Mouse (Mus musculus) adipocyte (in vitro differentiated cells): ENCODE data around the gene Atp6v1d.

Experiments
- DNase-seq: peaks from one replicate; pipeline ENCODE4 v3.0.0-alpha.2; 2016; ENCODE audit warnings: low spot score

Gene Atp6v1d

DNA sequence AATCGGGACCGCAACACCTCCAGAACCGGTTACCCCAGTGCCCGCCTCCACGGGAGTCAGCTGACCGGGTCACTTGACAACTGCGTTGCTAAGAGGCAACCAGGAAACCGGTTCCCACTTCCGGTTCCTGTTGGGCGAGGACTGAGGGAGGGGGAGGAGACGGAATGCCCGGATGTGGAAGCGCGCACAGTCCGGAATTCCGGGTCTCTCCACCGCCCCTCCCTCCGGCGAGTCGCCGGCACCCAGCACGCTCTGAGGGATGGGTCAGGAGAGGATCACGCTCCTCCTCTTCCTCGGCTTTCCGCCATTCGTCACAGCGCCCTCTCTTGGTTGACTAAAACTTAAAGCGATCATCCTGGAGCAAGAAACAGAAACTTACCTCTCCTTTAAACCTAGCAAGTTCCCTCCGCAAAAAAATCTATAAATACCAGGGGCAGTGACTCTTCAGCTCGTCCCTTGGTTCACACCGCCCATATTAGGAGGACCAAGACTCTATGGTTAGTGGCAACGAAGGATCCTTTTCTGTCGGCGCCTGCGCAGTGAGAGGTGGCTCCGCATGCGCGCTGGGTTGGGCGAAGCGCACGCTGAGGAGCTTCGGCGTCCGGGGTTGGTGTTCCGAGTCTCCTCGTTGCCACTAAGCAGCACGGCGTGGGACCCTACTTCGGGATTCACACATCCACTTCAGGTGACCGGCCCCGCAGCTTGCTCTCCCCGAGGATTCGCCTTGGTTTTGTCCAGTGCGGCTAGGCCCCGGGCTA lies at the start of gene Atp6v1d, which contains the start of gene Eif2s1:
Gene Atp6v1d (minus strand): TSS at position 143 of the 758 bp plus-strand sequence.
Gene Eif2s1 (plus strand): TSS at position 324 of the 758 bp plus-strand sequence.
- DNase-seq: peak; percentile 99

DNA sequence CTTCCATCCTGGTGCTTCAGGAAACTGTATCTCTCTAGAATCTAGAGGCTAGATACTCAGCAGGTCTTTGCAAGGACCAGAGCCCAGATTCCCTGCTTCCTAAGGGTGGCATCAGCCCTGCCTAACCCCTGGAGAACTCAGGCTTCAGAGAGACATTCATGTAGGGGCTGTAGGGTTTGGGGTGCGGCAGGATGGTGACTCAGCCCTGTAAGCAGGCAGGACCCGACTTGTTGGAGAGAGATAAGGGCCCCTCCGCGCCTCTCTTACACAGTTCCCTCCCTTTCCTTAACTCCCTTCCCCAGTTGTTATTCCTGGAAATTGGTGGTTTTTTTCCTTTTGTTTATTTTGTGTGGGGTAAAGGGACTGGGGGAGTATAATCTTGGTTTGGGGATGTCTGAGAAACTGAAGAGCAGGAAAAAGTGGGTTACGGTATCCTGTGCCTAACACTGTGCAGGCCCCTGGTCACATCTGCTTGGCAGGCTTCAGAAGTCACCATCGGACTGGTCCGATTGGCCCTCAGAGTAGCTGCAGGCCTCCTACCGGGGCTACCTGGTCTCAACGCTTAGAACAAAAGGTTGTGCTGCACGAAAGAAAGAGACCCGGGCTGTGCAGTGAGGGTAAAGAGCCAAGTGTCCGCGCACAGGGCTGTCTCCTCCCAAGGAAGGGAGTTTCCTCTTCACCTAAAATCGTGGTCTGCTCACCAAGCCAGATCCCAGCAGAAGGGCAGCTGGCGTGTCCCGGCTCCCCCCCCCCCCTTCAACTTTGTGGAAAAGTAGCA lies 49.4 kb upstream of the Atp6v1d start:
- no peak for DNase-seq

DNA sequence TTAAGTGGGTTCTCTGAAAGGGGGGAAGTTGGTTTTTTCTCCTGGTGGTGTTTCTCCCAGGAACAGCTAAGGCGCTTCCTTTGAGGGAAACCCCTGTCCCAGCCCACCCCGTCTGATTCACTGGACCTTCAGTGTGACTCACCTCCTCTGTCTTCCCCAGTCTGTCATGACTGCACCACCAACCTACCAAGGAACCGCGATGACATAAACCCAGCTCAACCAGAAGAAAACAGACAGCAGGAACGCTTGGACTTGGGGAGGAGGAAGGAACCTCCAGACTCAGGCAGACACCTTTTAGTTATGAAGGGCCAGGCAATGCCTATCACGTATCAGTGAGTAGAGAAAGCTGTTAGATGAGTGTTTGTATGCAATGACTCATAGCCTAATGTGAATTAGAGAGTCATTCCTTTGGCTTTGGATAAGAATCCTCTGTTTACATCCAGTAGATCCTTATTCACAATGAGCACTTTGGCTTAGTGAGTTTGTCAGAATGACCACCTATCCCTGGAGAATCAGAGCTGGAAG lies 46.7 kb upstream of the Atp6v1d start:
- no peak for DNase-seq

DNA sequence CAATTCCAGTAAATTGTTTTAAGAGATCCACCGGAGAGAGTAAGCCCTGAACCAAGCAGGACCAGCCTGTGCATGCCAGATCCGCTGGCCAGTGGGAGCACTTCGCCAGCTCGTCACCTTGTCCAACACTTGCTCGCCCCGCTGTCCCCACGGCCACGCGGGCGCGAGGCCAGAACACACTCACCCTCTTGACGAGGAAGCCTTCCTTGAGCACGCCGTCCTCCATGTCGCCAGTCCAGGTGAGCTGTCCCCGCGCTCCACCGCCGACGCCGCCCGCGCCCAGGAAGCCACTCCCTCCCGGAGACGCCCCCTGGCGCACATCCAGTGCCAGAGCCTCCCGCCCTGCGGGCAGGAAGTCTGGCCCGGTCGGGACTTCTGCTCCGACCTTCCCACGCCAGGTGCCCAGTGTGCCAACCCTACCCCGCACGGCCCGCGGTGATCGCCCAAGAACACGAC lies 45.3 kb upstream of the Atp6v1d start, which contains the start of gene Plek2:
Gene Plek2 (minus strand): TSS at position 258 of the 456 bp plus-strand sequence.
- DNase-seq: no peak

DNA sequence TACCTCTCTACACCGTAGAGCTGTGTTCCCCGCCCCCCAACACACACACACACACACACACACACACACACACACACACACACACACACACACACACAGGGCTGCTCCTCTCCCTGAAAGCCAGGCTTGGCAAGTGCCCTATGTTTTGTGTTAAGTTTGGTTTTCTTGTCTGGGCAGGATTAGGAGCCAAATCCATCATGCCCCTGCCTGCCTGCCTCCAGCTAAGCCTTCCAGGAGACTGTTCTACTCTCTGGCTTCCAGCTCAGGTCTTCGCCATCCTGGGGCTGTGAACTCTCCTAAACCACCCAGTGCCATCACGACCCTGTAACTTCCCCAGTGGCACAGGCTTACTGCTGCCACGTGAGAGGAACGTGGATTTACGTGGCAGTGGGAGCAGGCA lies 43.1 kb upstream of the Atp6v1d start:
- DNase-seq: no peak

DNA sequence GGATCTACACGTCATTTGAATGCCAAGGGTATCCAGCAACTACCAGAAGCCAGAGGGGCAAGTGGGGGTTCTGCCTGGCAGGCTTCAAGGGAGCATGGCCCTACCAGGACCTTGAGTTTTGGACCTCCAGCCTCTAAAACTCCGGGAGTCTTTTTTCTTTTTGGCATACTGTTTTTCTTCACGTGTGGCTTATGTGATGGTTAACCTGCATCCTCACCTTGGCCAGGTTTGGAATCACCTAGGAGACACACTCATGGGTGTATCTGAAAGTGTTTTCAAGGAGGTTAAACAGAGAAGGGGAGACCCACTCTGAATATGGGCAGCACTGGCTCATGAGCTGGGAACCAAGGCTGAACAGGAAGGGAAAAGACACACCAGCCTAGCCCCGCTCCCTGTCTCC lies 41.9 kb upstream of the Atp6v1d start:
- no peak for DNase-seq

DNA sequence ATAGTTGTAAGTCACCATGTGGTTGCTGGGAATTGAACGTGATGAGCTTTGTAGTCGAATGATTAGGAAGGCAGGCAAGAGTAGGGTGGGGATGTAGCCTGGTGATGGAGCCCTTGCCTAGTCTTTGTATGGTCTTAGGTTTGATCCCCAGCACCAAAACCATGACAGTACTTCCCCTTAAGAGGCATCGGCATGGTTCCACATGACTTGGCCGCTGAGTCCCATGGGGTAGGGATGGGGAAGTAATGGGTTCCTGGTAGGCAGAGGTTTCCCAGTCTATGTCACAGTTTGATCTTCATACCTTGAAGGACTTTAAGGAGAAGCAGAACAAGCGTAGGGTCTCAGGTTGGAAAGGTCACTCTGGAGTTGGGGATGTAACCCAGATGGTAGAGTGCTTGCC lies 40.0 kb upstream of the Atp6v1d start:
- DNase-seq: no peak

DNA sequence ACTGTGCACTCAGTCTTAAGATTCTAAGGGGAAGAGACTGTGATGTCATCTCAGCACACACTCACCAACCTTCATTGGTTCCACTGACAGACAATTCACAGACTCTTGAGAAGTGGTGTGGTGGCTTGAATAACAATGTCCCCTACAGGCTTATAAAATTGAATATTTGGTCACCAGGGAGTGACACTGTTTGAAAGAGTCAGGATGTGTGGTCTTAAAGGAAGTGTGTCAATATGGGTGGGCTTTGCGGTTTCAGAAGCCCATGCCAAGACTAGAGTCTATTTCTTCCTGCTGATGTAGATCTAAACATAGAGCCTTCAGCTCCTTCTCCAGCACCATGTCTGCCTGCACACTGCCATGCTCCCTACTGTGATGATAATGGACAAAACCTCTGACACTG lies 36.4 kb upstream of the Atp6v1d start:
- no peak for DNase-seq

DNA sequence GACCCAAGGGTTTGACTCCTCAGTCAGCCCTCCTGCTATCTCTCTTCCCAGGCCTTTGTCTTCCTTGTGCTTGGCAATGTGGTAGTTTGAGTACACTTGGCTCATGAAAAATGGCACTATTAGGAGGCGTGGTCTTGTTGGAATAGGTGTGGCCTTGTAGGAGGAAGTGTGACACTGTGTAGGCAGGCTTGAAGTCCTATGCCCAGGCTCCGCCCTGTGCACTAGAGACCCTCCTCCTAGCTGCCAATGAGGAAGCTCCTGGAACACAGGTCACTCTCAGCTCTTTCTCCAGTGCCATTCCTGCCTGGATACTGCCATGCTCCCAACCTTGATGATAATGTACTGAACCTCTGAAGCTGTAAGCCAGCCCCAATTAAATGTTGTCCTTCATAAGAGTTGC lies 29.7 kb upstream of the Atp6v1d start:
- no peak for DNase-seq

DNA sequence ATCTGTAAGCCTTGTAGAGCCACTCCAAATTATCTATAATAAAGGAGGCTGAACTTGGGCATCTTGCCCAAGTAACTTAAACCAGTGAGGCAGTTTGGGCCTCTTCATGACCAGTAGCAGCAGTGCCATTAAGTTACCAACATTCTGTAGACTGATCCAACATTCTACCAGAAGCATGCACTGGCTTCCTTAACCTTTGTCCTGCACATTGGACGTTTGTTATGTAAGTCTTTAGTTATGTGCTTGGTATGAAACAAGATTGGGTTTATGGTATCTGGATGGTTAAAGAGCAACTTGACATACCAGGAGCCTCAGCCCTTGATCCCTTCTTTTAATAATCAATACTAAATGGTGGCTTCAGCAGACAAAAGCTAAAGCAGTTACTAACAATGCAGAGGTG lies 28.6 kb upstream of the Atp6v1d start:
- no peak for DNase-seq

DNA sequence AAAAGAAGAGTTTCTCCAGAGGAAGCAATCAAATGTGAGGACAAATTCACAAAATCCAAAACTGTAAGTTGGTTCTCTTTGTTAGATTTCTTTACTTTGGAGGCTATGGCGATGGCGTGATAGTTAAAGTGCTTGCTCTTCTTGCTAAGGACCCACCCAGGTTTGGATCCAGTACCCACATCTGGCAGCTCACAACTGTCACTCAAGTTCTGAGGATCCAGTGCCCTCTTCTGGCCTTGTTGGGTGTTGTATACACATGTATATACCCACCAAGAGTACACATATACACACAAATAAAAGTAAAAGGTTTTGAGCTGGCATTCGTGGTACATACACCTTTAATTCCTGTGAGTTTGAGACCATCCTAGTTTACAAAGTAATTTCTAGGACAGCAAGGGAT lies 13.1 kb upstream of the Atp6v1d start:
- DNase-seq: no peak

DNA sequence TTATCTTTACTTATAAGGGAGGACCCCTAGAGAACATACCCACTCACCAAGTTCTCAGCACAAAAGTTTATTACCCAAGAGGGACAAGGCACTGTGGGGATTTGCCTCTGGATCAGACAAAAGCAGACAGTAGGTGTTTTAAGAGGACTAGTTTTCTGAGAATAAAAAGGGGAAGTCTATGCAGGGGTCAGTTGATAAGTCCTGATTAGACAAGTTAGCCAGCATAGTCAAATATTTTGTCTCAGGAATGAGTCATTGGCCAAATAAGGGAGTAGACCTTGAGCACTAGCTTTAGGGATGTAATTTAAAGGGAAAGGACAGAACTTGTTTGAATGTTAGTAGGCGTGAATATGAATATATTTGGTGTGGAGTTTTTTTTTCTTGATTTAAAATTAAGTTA lies 6.7 kb upstream of the Atp6v1d start:
- DNase-seq: no peak

DNA sequence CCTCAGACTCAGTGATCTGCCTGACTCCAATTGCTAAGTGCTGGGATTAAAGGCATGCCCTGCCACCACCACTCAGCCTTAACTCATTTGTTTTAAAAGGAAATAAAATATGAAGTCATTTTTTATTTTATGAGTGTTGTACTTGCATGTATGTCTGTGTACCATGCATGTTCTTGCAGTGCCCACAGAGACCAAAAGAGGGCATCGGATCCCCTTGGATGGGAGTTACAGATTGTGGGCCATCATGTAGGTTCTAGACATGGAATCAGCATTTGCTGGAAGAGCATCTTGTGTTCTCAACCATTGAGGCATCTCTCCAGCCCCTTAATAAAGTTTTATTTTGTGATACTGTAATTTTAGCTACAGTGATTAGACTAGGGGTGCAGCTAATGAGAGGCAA lies 4.0 kb upstream of the Atp6v1d start:
- no peak for DNase-seq

DNA sequence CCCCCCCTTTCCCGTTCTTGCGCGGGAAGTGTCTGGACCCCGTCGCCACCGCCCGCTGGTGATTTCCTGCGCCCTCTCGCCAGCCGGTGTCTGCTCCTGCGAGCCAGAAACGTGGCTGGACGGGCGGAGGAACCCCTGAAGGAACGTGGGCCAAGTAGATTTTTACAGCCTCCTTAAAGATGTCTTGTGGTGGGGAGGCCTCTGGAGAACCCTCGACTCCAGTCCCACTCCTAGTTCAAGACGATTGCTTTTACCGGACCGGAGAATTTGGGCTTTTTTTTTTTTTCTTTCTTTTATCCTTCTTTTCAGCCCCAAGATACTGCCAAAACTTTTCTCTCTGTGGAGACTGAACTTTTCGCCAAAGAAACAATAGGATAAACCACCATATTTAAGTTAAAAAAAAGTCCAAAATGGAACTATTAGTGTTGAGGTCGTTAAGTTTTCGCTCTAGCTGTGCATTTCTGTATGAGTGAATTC lies 854 bp upstream of the Atp6v1d start:
- DNase-seq: no peak

DNA sequence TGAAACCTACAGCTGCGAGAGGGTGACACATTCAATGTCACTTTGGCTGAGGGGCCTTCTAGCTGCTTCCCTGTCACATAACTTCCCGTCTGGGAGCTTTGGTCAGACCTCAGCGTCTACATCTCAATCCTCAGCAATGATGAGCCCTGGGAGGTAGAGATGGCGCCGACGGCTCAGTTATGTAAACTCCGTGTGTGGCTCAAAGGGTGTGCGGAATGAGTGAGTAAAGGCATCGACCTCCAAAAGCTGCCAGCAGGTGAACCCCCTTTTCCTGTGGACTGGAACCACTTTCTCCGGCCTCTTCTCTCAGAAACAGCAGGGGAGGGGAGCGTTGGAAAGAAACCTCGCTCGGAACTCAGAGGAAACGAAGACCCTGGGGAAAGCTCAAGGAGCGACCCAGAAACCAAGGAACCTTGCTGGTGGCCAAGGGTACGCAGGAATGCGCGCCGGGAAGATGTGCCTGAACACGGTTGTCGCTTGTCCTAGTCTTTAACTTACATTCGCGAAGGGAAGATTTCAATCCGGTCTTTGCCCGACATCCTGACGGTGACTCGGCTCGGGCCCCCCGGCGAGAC lies 430 bp downstream of the Atp6v1d start:
- no peak for DNase-seq

DNA sequence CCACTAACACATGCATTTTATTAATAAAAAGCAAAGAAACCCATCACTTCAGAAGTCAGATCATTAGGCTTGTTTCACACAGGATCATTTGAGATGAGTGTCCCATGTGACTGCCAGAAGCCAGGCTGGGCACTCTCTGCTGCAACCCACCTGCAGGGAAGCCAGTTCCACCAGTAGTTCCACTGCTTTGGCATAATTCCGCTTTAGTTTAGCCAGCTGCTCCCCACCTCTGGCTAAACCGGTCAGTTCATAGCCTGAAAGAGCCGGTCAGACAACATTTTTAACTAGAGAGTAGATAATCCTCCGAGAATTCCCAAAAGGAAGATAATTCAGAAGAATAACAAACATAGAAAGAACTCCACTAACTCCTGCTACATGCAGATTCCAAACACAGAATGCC lies 13.2 kb downstream of the Atp6v1d start:
- DNase-seq: no peak

DNA sequence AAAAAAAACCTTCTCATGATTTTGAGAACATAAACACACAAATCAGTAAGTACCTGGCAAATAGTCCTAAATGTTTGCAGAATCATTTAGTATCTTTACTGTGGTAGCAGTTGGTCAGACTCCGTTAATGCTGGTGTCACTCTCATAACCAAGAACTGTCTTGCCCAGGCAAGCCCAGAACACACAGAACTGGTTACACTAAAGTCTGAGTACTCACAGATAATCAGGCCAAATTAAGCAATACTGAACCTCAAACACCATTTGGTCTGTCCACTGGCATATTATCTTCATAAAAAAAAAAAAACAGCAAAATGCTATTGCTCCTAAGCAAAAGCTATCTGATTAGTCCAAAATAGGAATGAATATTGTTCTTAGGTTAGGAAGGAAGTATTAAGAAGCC lies 19.0 kb downstream of the Atp6v1d start:
- no peak for DNase-seq

DNA sequence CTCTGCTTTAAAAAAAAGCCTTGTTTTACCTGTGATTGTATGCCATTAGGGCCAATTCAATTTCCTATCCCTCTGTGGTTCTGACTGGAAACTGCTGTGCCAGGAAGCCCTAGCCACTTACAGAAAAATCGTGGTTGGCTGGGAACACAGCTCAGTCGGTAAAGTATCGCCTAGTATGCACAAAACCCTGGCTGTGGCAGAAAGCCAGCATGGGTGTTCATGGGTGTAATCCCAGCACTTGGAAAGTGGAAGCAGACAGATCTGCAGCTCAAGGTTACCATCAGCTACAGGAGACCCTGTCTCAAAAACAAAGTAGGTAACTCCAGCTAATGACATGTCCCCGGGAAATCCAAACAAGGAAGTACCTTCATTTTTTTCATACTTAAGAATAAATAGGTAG lies 21.5 kb downstream of the Atp6v1d start:
- DNase-seq: no peak

DNA sequence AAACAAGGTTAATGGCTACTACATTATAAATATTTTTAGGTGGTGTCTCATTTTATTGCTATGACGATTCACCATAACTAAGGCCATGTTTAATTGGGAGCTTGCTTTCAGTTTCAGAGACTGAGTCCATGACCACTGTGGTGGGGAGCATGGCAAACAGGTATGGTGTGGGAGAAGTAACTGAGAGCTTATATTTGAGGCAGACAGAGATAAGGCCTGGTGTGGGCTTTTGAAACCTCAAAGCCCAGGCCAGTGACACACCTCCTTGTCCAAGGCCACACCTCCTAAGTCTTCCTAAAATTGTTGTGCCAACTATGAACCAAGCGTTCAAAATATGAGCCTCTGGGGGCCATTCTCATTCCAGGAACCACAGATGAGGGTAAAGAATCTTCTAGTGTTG lies 26.9 kb downstream of the Atp6v1d start:
- no peak for DNase-seq

DNA sequence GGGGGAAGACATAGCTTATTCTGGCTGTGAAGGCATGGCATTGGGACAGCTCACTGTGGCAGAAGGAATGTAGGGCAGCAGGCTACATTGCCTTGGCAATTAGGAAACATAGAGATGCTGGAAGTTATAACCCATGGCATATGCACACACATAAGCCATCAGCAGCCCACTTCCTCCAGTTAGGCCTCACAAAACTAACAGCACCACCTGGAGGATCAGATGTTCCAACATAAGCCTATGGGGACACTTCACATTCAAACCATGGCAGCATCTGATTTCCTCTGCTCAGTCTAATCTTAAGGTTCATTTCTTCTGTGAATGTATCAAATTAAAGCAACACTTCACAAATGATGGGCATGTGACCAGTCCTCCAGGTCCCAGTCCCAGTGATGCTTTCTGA lies 47.0 kb downstream of the Atp6v1d start:
- DNase-seq: no peak

DNA sequence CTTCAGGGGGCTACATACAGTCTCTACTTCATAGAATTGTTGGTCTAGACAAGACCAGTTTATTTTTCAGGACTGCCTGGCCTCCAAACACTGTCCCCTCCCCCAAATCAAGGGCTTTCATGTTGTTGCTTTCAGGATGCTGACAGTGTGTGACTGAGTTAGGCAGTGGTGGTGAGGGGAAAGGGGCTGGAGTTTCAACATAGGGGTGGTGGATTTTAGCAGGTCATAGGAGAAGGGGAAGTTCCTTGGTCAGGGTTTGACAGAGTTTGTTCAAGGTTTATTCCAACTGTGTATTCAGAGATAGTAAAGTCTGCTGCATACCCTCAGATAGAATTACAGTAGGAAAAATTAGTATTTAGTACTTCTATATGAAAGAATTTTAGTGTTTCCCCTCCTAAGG lies 59.6 kb downstream of the Atp6v1d start:
- DNase-seq: no peak

DNA sequence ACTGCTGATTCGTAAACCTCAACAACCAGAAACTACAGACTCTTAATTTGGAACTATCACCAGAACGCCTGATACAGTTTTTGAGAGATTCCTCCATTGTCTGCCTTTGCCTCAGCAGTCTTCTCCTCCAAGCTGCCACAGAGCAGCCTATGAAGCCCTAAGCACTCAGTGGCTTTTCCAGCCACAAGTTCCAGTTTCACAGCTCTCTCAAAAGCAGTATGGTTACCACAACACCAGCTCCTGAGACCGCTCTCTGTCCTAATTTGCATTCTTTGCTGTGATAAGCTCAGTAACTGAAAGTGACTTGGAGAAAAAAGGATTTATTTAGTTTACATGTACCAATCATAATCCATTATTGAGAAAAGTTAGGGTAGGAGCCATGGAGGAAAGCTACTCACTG lies 61.4 kb downstream of the Atp6v1d start:
- DNase-seq: no peak

DNA sequence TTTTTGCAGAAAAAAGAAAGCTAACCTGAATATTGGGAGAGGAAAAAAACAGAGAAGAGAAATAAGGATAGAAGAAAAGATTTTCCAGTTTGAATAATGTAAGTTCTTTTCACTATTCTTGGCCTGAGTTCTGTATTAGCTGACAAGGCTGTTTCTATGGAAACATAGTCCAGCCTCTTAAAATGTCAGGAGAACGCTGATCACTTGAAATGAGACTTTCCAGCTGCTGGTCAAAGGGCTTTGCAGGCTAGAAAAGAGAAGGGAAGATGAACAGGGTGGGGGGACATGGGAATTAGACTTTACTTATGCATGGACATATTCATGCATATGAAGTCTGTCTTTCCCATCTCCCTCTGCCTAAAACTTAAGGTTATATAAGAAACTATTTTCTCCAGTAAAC lies 67.2 kb downstream of the Atp6v1d start:
- no peak for DNase-seq
